Mouse (Mus musculus): ENCODE measurements around the gene Ier3.

Gene Ier3

DNA sequence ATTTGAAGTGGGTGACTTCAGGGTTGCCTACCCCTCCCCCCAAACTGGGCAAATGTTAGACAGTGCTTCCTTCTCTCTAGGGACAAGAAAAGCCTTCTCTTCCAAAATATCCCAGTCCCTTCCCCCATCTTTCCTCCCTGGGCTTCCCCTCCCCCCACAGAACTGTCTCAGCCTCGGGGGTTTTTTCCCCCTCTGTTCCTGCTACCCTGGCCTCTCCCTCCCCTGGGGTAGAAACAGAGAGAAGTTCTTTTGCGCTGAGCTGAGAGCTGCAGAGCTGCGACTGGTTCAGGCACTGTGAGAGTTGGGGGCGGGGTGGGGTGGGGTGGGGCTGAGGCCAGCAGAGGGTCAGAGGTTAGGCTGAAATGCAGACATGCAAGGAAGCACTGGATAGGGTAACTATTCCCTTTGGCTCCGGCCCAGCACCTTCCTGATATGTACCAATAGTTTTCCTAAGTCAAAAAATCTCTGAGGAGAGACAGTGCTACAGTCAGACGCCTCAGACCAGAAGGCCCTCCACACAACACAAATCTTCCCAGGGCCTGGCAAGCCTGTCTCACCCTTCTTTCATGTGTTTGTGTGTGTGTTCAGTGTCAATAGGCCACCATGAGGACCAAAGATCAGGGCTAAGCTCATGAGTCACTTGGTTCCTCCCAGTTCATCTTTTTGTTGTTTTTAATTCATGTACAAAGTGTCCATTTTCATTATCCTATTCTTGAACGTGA lies 48.0 kb downstream of the Ier3 start:
- no peak for DNase-seq

GRCm38 (mm10) chr17:35870151-35870883 lies 48.8 kb downstream of the Ier3 start:
- DNase-seq = no peak

- DNase-seq = no peak
These were observed 49.6 kb downstream of the Ier3 start for GRCm38 (mm10) chr17:35870884-35871696.
